Mouse (Mus musculus) lung, postnatal 25 days (tissue): ENCODE data around the gene Phkg2.
"Not testable (repeated sequence)": the region's sequence is repeated elsewhere in the genome, so short reads cannot be mapped to it uniquely, and the experiment has no call there.

Experiments
- DNase-seq: peaks from one replicate; pipeline ENCODE4 v3.0.0; 2022; ENCODE audit warnings: low spot score

Gene Phkg2

DNA sequence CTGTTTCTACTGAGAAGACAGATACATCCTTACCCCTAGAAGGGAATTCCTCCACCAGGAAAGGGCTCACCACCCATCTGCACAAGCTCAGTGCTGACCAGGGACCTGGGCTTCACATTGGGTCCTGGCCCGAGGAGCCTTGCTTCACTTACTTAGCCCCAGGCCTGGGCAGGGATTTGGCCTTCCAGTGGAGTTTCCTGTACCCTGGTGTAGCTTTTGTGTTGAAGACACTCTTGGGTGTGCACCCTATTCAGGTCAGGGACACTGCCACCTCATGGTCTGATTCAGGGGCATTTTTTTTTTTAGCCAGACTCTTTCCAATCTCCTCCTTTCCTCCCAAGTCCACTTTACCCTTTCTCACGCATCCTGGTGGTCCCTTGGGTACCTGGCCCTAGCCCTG lies 29.8 kb downstream of the Phkg2 start:
- DNase-seq = no peak

DNA sequence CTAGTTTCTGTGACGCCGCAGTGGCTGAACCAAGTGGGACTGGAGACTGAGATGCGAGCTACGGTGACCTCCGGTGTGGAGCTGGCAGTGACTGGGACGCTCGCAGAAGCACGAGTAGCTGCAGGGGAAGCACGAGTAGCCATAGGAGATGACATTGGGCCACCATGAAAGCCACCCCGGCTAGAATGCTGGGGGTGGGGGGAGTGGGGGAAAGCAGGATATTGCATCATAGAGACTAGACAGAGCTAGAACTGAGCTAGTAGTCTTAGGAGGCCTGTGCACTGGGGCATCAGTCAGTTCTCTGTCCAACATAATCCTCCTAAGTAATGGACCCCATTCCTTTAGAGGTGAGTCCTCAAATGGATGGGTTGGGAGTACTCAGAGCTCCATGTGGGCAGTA lies 31.1 kb downstream of the Phkg2 start:
- DNase-seq = no peak

GRCm38 (mm10) chr7:127607150-127607549 lies 34.0 kb downstream of the Phkg2 start:
- peak; percentile 80 for DNase-seq

DNA sequence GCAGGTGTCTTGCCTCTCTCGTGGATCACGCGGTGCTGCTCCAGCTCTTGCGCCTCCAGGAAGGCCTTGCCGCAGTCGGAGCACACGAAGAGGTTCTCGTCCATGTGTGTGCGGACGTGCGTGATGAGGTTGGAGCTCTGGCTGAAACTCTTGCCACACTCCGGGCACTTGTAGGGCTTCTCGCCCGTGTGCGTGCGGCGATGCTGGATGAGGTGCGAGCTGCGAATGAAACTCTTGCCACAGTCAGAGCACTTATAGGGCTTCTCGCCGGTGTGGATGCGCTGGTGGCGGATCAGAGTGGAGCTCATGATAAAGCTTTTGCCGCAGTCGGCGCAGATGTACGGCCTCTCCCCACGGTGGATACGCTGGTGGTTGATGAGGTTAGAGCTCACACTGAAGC lies 37.9 kb downstream of the Phkg2 start:
- DNase-seq = no peak

- no peak for DNase-seq
Measured at GRCm38 (mm10) chr7:127611561-127611960, 38.4 kb downstream of the Phkg2 start.

- no peak for DNase-seq
Measured at GRCm38 (mm10) chr7:127613501-127613900, 40.4 kb downstream of the Phkg2 start.

DNA sequence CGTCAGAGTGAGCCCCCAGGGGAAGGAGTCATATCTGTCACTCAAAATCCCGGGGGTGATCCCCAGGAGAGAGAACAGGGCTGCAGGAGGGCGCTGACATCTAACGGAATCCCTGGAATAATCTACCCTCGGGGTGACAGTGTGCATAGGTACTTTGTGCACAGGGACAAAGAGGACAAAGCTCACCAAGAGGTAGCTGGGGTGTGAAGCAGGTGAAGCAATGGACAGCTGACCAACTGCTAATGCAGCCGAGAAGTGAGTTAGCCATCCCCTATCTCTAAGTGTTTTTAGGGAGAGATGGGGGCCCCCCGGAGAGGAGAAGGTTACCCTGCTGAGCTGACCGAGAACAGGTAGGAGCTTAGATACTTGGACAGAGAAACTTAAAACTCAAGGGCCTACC lies 41.0 kb downstream of the Phkg2 start:
- DNase-seq = no peak

DNA sequence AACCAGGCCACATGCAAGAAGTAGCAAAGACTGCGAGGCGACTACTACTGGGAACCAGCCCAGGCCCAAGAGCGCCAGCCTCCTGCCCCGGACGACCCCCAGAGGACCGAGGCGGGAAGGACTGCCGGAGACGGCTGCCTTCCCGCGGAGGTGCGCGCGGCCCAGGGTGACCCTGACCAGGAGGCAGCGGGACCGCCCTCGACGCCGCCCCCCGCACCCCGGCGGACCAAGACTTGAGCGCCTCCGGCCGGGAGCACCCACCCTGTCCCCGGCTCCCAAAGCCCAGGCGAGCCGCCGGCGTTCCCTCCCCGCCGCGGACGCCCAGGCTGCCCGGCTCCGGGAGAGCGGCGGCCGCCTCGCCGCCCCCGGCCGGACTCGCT lies 41.4 kb downstream of the Phkg2 start:
- no peak for DNase-seq

GRCm38 (mm10) chr7:127614891-127615843 lies 42.0 kb downstream of the Phkg2 start, which contains the start of gene Zfp629:
Gene Zfp629 (minus strand): TSS chr7:127615797.
- DNase-seq = peak; percentile 76

DNA sequence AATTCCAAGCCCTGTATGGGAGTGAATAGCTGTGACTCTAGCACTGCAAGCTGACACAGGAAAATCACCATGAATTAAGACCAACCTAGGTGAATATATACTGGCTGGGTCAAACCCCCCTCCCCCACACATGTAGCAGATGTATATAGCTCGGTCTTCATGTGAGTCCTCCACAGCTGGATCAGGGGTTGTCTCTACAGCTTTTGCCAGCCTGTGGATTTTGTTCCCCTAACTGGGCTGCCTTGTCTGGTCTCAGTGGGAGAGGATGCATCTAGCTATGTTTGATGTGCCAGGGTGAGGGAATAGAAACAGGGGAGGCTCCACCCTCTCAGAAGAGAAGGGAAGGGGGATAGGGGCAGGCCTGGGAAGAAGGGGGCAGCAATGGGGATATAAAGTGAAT lies 43.2 kb downstream of the Phkg2 start:
- no peak for DNase-seq

GRCm38 (mm10) chr7:127616881-127617280 lies 43.7 kb downstream of the Phkg2 start:
- no peak for DNase-seq

- DNase-seq = no peak
Measured at GRCm38 (mm10) chr7:127617962-127618361, 44.8 kb downstream of the Phkg2 start.

DNA sequence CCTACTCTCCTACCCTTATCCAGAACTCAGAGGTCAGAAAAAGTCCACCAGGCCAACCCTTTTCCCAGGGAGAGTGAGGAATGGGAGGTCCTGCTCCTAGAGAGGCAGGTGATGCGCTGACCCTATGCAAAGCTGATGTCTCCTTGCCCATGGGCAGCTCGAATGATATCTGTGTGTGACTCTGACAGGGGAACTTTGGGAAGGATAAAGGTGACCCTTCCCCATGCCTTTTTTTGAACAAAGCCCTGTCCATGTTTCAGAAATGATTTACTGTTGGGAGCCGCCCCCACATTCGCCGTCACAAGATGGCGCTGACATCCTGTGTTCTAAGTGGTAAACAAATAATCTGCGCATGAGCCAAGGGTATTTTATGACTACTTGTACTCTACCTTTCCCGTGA lies 45.3 kb downstream of the Phkg2 start:
- DNase-seq = not testable (repeated sequence)

DNA sequence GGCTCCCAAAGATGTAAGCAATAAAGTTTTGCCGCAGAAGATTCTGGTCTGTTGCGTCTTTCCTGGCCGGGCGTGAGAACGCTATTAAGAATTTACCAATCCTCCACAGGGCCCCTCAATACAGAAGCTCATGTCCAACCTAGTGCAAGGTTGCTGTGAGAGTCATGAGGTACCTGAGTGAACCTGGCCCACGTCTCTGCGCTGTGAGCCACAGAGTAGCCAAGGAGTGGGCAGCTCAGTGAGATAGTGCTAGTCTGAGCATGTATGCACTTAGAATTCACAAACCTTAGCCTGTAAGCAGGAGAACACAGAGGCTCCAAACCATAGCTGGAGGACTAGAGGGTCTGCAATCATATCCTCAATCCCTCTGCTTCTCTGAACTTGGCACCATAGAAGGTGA lies 52.9 kb downstream of the Phkg2 start:
- no peak for DNase-seq

- DNase-seq = no peak
Measured at GRCm38 (mm10) chr7:127626471-127626870, 53.3 kb downstream of the Phkg2 start.

DNA sequence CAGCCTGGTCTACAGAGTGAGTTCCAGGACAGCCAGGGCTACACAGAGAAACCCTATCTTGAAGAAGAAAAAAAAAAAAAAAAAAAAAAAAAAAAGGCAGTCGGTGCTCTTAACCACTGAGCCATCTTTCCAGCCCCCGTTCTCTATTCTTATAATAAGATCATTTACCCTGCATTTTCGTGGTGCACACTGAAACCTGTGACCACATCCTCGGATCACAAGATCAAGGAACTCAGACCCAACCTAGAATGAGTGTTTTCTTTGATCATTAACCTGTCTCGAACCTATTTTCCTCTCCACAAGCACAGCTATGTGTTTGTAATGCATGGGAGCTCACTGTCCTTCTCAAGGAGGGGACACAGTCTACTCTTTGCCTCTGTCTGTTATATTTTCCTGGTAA lies 55.5 kb downstream of the Phkg2 start:
- no peak for DNase-seq

- no peak for DNase-seq
Measured at GRCm38 (mm10) chr7:127631416-127631815, 58.3 kb downstream of the Phkg2 start.
